Mouse (Mus musculus) left cerebral cortex, adult 18-20 months (tissue): Measurements from ENCODE around the gene Itgb3bp. TPM values are rescaled to one million over a fixed set of nuclear protein-coding genes. Genes with fewer than 3 reads are reported as not detected.

Experiments
- DNase-seq, 2 experiments: peaks; one replicate each; pipeline ENCODE4 v3.0.0; 2021 to 2022; ENCODE audit warnings: low spot score in 2 of 2, mixed read lengths in 1 of 2
- total RNA-seq, 2 experiments: library from RNA; stranded (reverse); gene quantifications; 2 replicates each; pipeline ENCODE4 v1.2.3; 2021

The Itgb3bp gene
- total RNA-seq, 2 experiments from 2014 or later: 3.3 to 5.6 TPM

DNA sequence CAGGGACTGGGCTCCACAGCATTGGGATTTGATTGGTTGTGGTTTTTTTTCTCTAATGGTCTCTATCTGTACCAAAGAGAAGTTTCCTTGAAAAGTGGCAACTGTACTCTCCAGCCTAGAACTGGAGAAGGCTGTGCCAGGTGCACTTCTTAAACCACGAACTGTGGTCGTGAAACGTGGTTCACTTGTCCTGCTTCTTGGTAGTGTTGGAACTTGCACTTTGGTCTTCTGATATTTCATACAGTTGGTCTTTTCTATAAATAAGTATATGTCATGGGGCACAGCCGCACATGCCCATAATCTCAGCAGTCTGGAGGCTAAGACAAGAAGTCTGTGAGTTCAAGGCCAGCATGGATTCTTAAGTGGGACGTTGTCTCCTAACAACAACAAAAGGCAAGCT is 6.7 kb upstream of the Itgb3bp start:
- DNase-seq: no peak

DNA sequence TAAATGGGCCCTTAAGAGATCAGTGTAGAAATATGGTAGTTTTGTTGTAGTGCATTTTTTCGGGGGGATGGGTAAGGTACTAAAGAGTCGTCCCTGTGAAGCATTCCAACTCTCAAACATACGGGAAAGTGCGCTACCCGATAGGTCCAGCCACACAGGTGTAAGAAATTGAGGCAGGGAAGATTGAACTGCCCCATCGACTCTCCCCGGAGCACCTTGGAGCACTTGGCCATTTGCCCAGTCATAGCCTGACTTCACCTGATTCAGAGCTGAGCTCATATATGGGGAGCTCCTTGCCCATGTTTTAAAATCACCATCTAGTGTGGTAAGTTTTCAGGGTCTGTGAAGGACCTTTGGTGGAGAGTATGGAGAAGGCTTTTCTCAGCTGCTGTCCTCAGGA is 5.2 kb upstream of the Itgb3bp start:
- no peak for DNase-seq

DNA sequence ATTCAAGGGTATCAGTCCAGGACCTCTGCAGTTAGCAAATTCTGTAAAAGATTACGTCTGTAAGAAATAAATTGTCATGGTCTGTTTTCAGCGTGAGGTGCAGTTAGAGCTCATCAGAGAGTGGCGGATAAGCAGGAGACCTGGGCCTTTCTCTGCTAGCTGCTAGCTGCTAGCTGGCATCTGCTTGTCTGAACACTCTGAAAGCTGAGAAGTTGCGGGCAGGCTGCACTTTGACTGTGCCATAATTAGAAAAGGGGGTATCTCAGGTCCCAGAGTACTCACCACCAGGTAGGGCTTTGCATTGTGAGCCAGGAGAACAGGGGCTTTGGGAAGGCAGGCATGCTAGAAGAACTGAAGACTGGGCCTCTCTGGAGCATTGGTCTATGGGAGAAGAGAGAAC is 2.2 kb upstream of the Itgb3bp start:
- DNase-seq: no peak

GRCm38 (mm10) chr4:99931240-99931580 is 1.6 kb upstream of the Itgb3bp start:
- DNase-seq: no peak

DNA sequence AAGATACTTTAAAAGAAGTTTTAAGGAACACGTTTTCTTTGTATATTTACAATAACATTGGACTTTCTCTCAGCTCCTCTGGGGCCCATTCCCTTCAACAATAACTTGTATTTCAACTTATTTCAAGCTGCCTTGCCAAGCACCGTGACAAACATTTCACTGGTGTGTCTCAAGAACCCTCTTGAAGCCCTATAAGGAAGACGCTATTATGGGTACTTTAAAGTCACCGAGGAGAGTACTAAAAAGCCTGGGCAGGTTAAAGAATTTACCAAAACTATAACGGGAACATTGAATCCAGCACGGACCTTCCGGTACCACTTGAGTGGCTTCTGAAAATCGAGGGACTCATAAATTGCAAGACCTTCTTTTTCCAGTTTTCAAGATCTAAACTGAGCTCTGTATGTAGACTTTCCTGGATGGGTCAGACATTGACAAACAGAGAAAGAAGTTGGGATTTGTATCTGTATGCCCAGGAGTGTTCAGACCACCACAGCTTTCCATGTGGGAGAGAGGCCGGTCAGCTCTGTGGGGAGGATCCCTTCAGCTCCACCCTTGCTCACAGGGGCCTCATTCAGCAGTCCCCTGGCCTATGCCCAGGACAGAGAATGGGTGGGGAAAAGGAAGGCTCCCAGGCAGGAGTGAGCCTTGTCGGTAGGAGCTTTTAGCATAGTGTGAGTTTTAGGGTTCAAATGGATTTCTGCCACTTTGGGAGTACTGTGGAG is 1.1 kb upstream of the Itgb3bp start:
- DNase-seq: no peak

DNA sequence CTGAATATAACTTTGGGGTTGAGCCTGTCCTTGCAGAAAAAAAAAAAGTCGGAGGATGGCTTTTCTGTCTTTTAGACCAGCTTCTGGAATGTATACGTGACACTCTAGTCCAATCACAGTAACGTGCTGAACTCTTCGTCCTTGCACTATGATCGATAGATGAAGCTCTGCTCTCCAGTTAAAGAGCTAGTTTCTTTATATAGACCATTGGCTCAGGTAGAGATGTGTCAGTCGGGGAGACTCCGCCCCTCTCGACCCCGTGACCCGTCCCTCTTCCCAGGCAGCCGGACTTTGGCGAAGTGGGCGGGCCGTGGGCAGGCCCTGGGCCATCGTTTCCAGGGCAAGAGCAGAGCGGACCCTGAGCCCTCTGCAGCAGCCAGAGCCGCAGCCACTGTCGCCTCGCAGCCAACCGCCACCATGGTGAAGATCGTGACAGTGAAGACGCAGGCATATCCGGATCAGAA is 432 bp downstream of the Itgb3bp start, which contains the start of gene Pgm1:
Gene Pgm1 (plus strand): TSS at position 266 of the 464 bp plus-strand sequence.
- DNase-seq: peak; percentile 70 to 77

DNA sequence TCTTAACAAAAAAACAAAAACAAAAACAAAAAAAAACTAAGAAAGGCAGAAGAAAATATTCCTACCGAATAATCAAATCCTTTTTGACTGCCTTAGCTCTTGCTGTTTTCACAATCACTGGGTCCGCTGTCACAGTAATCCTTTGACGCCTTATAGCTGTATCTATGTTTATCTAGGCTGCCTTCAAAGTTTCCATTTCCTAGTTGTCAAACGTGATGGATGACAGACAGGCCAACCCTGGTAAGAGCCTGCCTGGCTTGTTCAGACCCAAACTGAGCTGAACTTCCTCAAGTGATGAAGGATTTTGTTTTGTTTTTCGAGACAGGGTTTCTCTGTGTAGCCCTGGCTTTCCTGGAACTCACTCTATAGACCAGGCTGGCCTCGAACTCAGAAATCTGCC is 1.1 kb downstream of the Itgb3bp start:
- DNase-seq: no peak

- no peak for DNase-seq
Measured at GRCm38 (mm10) chr4:99926380-99926779, 3.2 kb downstream of the Itgb3bp start.

DNA sequence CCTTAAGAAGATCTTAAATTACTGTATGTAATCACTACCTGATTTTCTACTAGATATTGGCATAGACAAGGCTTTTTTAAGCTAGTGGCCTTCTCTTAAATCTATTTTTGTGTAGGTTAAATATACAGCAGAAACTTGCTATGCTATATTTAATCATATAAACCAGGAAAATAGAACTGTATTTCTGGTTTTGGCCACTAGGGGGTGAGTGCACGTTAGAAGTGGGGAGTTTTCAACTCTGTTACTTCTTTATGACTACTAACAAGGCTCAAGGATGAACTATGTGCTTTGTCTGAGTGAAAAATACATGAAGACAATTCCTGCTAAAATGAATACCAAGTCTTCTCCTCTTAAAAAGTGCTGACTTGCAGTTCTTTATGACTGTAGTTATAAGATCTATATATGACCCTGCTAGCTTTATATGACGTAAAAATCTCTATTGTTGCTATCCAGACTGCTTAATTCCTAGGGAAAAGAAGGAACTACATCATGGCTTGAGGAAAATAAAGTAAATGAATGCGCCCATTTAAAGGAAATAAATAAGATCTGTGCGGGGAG is 15.6 kb downstream of the Itgb3bp start:
- no peak for DNase-seq

GRCm38 (mm10) chr4:99882405-99882804 is 47.2 kb downstream of the Itgb3bp start:
- no peak for DNase-seq

- DNase-seq: peak; percentile 8 to 48
Measured at GRCm38 (mm10) chr4:99881882-99882281, 47.7 kb downstream of the Itgb3bp start.

GRCm38 (mm10) chr4:99829094-99830073 is 100.2 kb downstream of the Itgb3bp start, which contains the start of gene Efcab7:
TSS of gene Efcab7 (plus strand) at chr4:99829198.
- peak; percentile 85 to 89 for DNase-seq

- DNase-seq: no peak
Measured at GRCm38 (mm10) chr4:99828739-99829093, 100.9 kb downstream of the Itgb3bp start.

DNA sequence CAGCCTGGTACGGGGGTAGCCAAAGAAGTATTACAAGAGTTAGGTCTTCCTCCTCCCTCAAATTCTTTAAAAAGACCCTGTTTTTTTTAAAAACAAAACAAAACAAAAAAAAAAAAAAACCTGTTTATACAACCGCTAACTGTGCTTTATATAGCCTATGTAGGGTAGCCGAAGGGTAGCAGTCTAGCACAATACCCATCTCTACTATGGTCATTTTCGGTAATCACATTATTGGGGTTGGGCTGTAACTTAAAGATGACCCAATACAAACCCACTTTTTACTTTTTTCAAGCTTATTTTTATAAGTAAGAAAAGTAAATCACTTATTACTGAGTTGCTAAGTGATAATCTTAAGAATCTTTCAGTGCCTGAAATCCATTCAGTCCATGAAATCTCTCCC is 101.3 kb downstream of the Itgb3bp start:
- no peak for DNase-seq

GRCm38 (mm10) chr4:99816697-99817460 is 112.7 kb downstream of the Itgb3bp start:
- DNase-seq: no peak

- DNase-seq: no peak
Measured at GRCm38 (mm10) chr4:99792365-99792764, 137.2 kb downstream of the Itgb3bp start.

- DNase-seq: no peak
Measured at GRCm38 (mm10) chr4:99773041-99773440, 156.6 kb downstream of the Itgb3bp start.

DNA sequence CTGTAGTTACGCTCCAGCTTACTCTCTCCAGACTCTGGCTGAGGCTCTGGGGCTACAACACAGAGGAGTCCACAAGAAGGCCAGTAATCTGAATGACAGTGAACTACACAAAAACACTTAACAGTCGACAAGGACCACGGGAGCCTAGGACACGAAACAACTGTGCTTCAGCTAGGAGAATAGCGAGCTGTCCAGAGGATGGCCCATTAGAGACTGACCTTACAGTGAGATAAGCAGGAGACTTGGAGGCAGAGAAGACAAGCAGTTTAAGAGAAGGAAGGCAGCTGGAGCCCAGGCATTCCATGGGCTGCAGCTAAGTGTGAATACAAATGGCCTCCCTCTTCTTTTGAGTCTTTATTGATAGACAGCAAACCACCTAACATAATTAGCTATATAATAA is 159.1 kb downstream of the Itgb3bp start:
- no peak for DNase-seq

DNA sequence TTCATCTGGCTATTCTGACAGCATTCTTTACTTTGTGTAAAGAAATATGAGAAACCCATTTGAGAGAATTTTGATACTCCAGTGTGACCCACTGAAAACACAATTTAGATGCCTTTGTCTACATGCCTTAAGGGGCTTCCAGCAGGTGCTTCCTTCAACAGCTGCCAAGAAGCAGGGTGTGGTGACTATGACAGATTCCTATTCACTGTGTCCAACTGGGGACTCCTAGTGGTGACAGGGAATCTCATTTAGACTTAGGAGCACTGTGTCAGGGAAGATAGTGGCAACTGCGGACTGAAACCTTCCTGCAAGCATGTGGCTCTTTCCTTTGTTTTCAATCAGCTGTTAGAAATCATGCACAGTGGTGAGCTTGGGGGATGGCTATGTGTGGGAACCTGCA is 162.9 kb downstream of the Itgb3bp start:
- DNase-seq: peak in 1 of 2 experiments; percentile 3

DNA sequence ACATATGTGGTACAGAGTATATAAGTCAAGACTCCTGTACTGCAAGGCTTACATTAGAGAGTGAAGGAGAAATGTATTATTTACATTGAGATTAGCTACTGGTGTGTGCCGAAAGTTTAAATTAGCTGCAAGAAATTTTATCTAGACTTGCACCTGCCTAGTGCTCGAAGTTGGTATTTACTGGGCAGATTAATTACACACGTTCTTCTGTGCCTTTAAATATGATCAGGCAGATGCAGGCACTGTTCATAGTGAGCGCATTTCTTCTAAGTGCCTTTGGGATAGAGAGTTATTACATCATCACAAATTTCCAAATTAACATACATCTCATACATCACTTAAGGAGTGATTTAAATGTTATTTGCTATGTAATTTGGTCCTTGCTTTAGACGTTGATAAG is 163.3 kb downstream of the Itgb3bp start:
- DNase-seq: no peak

GRCm38 (mm10) chr4:99752426-99752825 is 177.2 kb downstream of the Itgb3bp start:
- DNase-seq: no peak
